Mouse (Mus musculus): Measurements from ENCODE around the gene Ppm1n. TPM values are rescaled to one million over a fixed set of nuclear protein-coding genes. Genes with fewer than 3 reads are reported as not detected.

Gene Ppm1n
- polyA plus RNA-seq (2015; fragmentation: Illumina TruSeq; extraction: RNeasy Lipid Tissue Mini Kit (QIAGEN cat#74804); ENCODE audit: low read depth, low replicate concordance) = not detected

DNA sequence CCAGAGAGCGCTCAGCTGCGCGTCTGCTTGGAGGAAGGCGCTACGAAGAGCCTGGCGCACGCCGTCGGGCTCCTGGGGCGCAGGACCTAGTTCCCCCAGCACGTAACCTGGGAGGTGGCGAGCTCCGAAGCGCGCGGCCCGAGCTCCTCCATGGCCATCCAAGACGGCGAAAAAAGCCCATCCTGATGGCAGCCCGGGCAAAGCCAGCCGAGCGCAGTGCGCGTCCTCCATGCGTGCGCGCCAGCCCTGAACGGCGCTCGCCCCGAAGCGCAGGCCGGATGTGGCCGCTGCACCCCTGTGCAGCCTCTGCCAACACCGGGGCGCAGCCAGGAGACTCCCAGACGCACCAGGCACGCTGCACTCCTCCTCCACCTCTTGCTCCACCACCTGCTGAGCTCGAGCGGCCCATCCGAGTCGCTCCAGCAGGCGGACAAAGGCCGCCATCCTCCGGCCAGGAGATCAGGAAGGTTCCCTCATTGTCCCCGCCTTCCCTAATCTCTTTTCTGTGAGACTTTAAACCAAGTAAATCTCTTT is at the start of gene Ppm1n:
Ppm1n (minus strand) TSS at position 484 of the 534 bp plus-strand sequence.

GRCm38 (mm10) chr7:19309884-19310641 is 30.2 kb upstream of the Ppm1n start, which contains the start of gene Fosb:
TSS of gene Fosb (minus strand) at chr7:19310051.

DNA sequence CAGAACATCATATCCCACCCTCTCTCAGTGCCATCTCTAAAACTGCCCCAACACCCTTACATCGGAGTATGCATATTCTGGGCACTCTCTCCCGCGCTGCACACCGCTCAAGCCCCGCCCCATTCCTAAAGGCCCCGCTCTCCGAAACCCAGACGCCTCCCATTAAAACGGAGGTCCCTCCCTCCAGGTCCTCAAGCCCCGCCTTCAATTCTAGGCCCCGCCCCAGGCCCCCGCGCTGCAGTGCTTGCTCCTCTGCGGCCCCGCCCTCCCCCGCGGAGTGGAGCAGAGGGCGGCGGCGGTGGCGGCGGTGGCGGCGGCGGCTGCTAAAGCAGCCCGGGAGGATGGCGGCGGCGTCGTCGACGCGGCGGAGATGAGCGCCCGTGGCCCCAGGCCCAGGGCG is 2.5 kb upstream of the Ppm1n start, which contains the start of gene Rtn2:
Rtn2 (plus strand) TSS at position 240 of the 400 bp plus-strand sequence.

GRCm38 (mm10) chr7:19271238-19272172 is 8.4 kb downstream of the Ppm1n start, which contains the start of gene Vasp:
TSS of gene Vasp (minus strand) at chr7:19271817.

DNA sequence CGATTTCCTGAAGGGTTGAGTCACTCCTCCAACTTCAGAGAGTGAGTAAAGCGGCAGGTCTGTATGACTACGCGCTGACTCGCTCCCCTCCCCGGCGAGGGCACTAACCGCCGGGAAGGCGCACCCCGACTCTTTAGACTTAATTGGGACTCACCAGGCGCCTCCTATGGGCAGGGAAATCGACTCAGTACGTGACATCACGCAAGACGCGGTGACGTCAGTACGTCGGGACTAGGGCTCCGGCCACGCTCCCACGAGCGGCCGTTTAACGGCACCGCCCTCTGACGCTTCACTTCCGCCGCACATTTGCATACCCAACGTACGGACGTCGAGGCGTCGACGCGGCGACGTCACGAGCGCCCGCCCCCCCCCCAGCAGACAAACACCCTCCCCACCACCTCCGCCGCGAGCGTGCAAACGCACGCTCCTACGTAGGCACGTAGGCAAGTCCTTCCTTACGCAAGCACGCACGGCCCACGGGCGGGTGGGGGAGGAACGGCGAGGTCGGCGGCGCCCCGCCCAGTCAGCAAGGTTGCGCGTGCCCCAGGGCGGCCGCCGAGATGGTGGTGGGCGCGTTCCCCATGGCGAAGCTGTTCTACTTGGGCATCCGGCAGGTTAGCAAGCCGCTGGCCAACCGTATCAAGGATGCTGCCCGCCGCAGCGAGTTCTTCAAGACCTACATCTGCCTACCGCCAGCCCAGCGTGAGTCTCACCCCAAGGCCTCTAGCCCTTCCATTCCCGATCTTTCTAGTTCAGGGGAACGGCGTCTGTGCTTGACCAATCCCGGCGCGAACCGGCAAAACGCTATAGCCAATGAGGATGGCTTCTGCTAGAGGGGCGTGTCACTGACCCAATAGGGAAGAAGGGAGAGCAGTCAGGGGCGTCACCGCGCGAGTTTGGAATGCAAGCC is 51.7 kb downstream of the Ppm1n start, which contains the start of gene Opa3:
Opa3 (plus strand) TSS at position 452 of the 910 bp plus-strand sequence.

Other genes with a start within 250 kb of the Ppm1n start
- gene Rsph6a, start 225.4 kb downstream of the Ppm1n start, polyA plus RNA-seq (2015; fragmentation: Illumina TruSeq; extraction: RNeasy Lipid Tissue Mini Kit (QIAGEN cat#74804); ENCODE audit: low read depth, low replicate concordance) = 0.18 TPM
- gene Dmwd, start 203.8 kb downstream of the Ppm1n start, polyA plus RNA-seq (2015; fragmentation: Illumina TruSeq; extraction: RNeasy Lipid Tissue Mini Kit (QIAGEN cat#74804); ENCODE audit: low read depth, low replicate concordance) = 108 TPM
- gene Dmpk, start 196.2 kb downstream of the Ppm1n start, polyA plus RNA-seq (2015; fragmentation: Illumina TruSeq; extraction: RNeasy Lipid Tissue Mini Kit (QIAGEN cat#74804); ENCODE audit: low read depth, low replicate concordance) = 19.0 TPM
- gene Six5, start 185.5 kb downstream of the Ppm1n start, polyA plus RNA-seq (2015; fragmentation: Illumina TruSeq; extraction: RNeasy Lipid Tissue Mini Kit (QIAGEN cat#74804); ENCODE audit: low read depth, low replicate concordance) = 1.9 TPM
- 0.33 TPM for gene Gm4969, start 161.7 kb downstream of the Ppm1n start, polyA plus RNA-seq (2015; fragmentation: Illumina TruSeq; extraction: RNeasy Lipid Tissue Mini Kit (QIAGEN cat#74804); ENCODE audit: low read depth, low replicate concordance)
- gene Fbxo46, start 160.2 kb downstream of the Ppm1n start, polyA plus RNA-seq (2015; fragmentation: Illumina TruSeq; extraction: RNeasy Lipid Tissue Mini Kit (QIAGEN cat#74804); ENCODE audit: low read depth, low replicate concordance) = 7.9 TPM
- 14.4 TPM for gene Qpctl, start 130.8 kb downstream of the Ppm1n start, polyA plus RNA-seq (2015; fragmentation: Illumina TruSeq; extraction: RNeasy Lipid Tissue Mini Kit (QIAGEN cat#74804); ENCODE audit: low read depth, low replicate concordance)
- 82.5 TPM for gene Snrpd2, start 130.3 kb downstream of the Ppm1n start, polyA plus RNA-seq (2015; fragmentation: Illumina TruSeq; extraction: RNeasy Lipid Tissue Mini Kit (QIAGEN cat#74804); ENCODE audit: low read depth, low replicate concordance)
- gene Gipr, start 113.9 kb downstream of the Ppm1n start, polyA plus RNA-seq (2015; fragmentation: Illumina TruSeq; extraction: RNeasy Lipid Tissue Mini Kit (QIAGEN cat#74804); ENCODE audit: low read depth, low replicate concordance) = 1.8 TPM
- 113 TPM for gene Eml2, start 103.6 kb downstream of the Ppm1n start, polyA plus RNA-seq (2015; fragmentation: Illumina TruSeq; extraction: RNeasy Lipid Tissue Mini Kit (QIAGEN cat#74804); ENCODE audit: low read depth, low replicate concordance)
- gene Gpr4, start 67.5 kb downstream of the Ppm1n start, polyA plus RNA-seq (2015; fragmentation: Illumina TruSeq; extraction: RNeasy Lipid Tissue Mini Kit (QIAGEN cat#74804); ENCODE audit: low read depth, low replicate concordance) = 3.4 TPM
- 44.3 TPM for gene Opa3, start 51.7 kb downstream of the Ppm1n start, polyA plus RNA-seq (2015; fragmentation: Illumina TruSeq; extraction: RNeasy Lipid Tissue Mini Kit (QIAGEN cat#74804); ENCODE audit: low read depth, low replicate concordance)
- gene Vasp, start 8.2 kb downstream of the Ppm1n start, polyA plus RNA-seq (2015; fragmentation: Illumina TruSeq; extraction: RNeasy Lipid Tissue Mini Kit (QIAGEN cat#74804); ENCODE audit: low read depth, low replicate concordance) = 14.7 TPM
- gene Rtn2, start 2.6 kb upstream of the Ppm1n start, polyA plus RNA-seq (2015; fragmentation: Illumina TruSeq; extraction: RNeasy Lipid Tissue Mini Kit (QIAGEN cat#74804); ENCODE audit: low read depth, low replicate concordance) = 116 TPM
- 8.0 TPM for gene Fosb, start 30.0 kb upstream of the Ppm1n start, polyA plus RNA-seq (2015; fragmentation: Illumina TruSeq; extraction: RNeasy Lipid Tissue Mini Kit (QIAGEN cat#74804); ENCODE audit: low read depth, low replicate concordance)
- gene Ercc1, start 64.7 kb upstream of the Ppm1n start, polyA plus RNA-seq (2015; fragmentation: Illumina TruSeq; extraction: RNeasy Lipid Tissue Mini Kit (QIAGEN cat#74804); ENCODE audit: low read depth, low replicate concordance) = 39.0 TPM
- 17.9 TPM for gene Cd3eap, start 79.4 kb upstream of the Ppm1n start, polyA plus RNA-seq (2015; fragmentation: Illumina TruSeq; extraction: RNeasy Lipid Tissue Mini Kit (QIAGEN cat#74804); ENCODE audit: low read depth, low replicate concordance)
- 2.5 TPM for gene Ppp1r13l, start 79.7 kb upstream of the Ppm1n start, polyA plus RNA-seq (2015; fragmentation: Illumina TruSeq; extraction: RNeasy Lipid Tissue Mini Kit (QIAGEN cat#74804); ENCODE audit: low read depth, low replicate concordance)
- 28.2 TPM for gene Ercc2, start 101.9 kb upstream of the Ppm1n start, polyA plus RNA-seq (2015; fragmentation: Illumina TruSeq; extraction: RNeasy Lipid Tissue Mini Kit (QIAGEN cat#74804); ENCODE audit: low read depth, low replicate concordance)
- 2.6 TPM for gene Klc3, start 124.0 kb upstream of the Ppm1n start, polyA plus RNA-seq (2015; fragmentation: Illumina TruSeq; extraction: RNeasy Lipid Tissue Mini Kit (QIAGEN cat#74804); ENCODE audit: low read depth, low replicate concordance)
- 0.62 TPM for gene Ckm, start 124.7 kb upstream of the Ppm1n start, polyA plus RNA-seq (2015; fragmentation: Illumina TruSeq; extraction: RNeasy Lipid Tissue Mini Kit (QIAGEN cat#74804); ENCODE audit: low read depth, low replicate concordance)
- gene Mark4, start 178.8 kb upstream of the Ppm1n start, polyA plus RNA-seq (2015; fragmentation: Illumina TruSeq; extraction: RNeasy Lipid Tissue Mini Kit (QIAGEN cat#74804); ENCODE audit: low read depth, low replicate concordance) = 41.6 TPM
- gene Exoc3l2, start 183.3 kb upstream of the Ppm1n start, polyA plus RNA-seq (2015; fragmentation: Illumina TruSeq; extraction: RNeasy Lipid Tissue Mini Kit (QIAGEN cat#74804); ENCODE audit: low read depth, low replicate concordance) = 0.21 TPM
- gene Bloc1s3, start 228.3 kb upstream of the Ppm1n start, polyA plus RNA-seq (2015; fragmentation: Illumina TruSeq; extraction: RNeasy Lipid Tissue Mini Kit (QIAGEN cat#74804); ENCODE audit: low read depth, low replicate concordance) = 7.8 TPM
- 20.7 TPM for gene Trappc6a, start 228.3 kb upstream of the Ppm1n start, polyA plus RNA-seq (2015; fragmentation: Illumina TruSeq; extraction: RNeasy Lipid Tissue Mini Kit (QIAGEN cat#74804); ENCODE audit: low read depth, low replicate concordance)
- 0.51 TPM for gene Nkpd1, start 237.8 kb upstream of the Ppm1n start, polyA plus RNA-seq (2015; fragmentation: Illumina TruSeq; extraction: RNeasy Lipid Tissue Mini Kit (QIAGEN cat#74804); ENCODE audit: low read depth, low replicate concordance)

All from brain, adult 10 weeks (tissue).